Mouse (Mus musculus) limb, embryonic 13.5 days (tissue): ENCODE measurements around the gene Arap1. TPM values are rescaled to one million over a fixed set of nuclear protein-coding genes. Genes with fewer than 3 reads are reported as not detected.

Experiments used
- ATAC-seq: fragments of 200-750 bp; cut with Nextera tagmentation; 2 replicates; pipeline ENCODE4 v1.8.0; 2017; ENCODE audit warnings: low read depth, moderate number of reproducible peaks, moderate TSS enrichment; ENCODE audit not compliant: low FRiP score
- H3K27ac ChIP-seq: fragments of 300-500 bp; sonication (generic); 2 replicates; pipeline ENCODE4 v1.5.1; 2015; ENCODE audit warnings: inconsistent platforms, mild to moderate bottlenecking, moderate library complexity
- H3K27me3 ChIP-seq: fragments of 300-500 bp; sonication (generic); 2 replicates; pipeline ENCODE4 v1.6.1; 2015; ENCODE audit warnings: mild to moderate bottlenecking, inconsistent platforms
- H3K36me3 ChIP-seq: fragments of 300-500 bp; sonication (generic); 2 replicates; pipeline ENCODE4 v1.6.1; 2015; ENCODE audit warnings: inconsistent platforms, mild to moderate bottlenecking, moderate library complexity
- H3K4me1 ChIP-seq: fragments of 300-500 bp; sonication (generic); 2 replicates; pipeline ENCODE4 v1.6.1; 2015; ENCODE audit warnings: inconsistent platforms
- H3K4me2 ChIP-seq: fragments of 300-500 bp; sonication (generic); replicated peaks from 2 replicates; pipeline ENCODE4 v1.6.1; 2015; ENCODE audit warnings: inconsistent platforms, mild to moderate bottlenecking, moderate library complexity
- H3K4me3 ChIP-seq: fragments of 300-500 bp; sonication (generic); 2 replicates; pipeline ENCODE4 v1.5.1; 2015; ENCODE audit warnings: moderate library complexity, mild to moderate bottlenecking, inconsistent platforms
- H3K9ac ChIP-seq: fragments of 300-500 bp; sonication (generic); 2 replicates; pipeline ENCODE4 v1.6.1; 2015; ENCODE audit warnings: mild to moderate bottlenecking, inconsistent platforms
- H3K9me3 ChIP-seq: fragments of 300-500 bp; sonication (generic); 2 replicates; pipeline ENCODE4 v1.6.1; 2016; ENCODE audit warnings: inconsistent platforms
- WGBS: fragments of 180-500 bp; shearing (Covaris S2); methylation state at CpG from one replicate; pipeline ENCODE4 v1.1.7; 2015; 5-methylcytosine and 5-hydroxymethylcytosine counted together
- polyA plus RNA-seq: library from polyadenylated mRNA; unstranded; fragments of >200 nt; fragmentation: Nextera tagmentation; extraction: Ambion mirVana; gene quantifications from 2 replicates; pipeline ENCODE4 v1.2.1, GENCODE M21; 2015

Arap1 gene
- polyA plus RNA-seq, 1 experiment from 2014 or later = 45.6 TPM

- 68% methylated on average over 4 of the region's 4 CpGs for WGBS
- Histone ChIP-seq H3K9ac (no peak overlapping the region), H3K27ac (no peak overlapping the region), H3K36me3 (peaks cover 8% of the 10 kb centered on the region; the same call in 1 of the 2 replicates), H3K27me3 (no peaks in the 10 kb centered on the region), H3K4me1 (peaks cover 37% of the 10 kb centered on the region), H3K4me2 (no peak overlapping the region), H3K9me3 (no peaks in the 10 kb centered on the region), H3K4me3 (no peak overlapping the region)
- ATAC-seq = no peak
These were observed 19.2 kb upstream of the Arap1 start for GRCm38 (mm10) chr7:101328621-101329158.

DNA sequence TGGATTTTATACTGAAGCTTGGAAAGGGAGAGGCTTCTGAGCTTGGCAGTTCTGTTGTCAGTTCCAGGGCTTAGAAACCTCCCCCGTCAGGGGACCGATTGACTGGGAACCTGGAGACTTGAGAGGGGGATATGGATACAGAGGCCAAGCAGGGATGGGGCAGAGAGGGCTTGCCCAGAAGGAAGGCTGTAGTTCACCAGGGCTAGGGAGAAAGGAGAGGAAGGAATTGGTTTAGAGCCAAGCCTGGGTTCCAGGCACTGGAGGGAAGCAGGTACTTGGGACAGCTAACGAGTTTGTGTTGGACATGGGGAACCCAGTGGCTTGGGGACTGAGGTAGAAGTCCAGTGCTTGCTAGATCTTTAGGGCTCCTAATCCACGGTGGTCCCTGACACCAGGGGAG is 18.3 kb upstream of the Arap1 start:
- Histone ChIP-seq H3K9ac (no peak overlapping the region), H3K27ac (no peak overlapping the region), H3K36me3 (peaks cover 8% of the 10 kb centered on the region; the same call in 1 of the 2 replicates), H3K27me3 (no peaks in the 10 kb centered on the region), H3K4me2 (no peak overlapping the region), H3K4me1 (peaks cover 37% of the 10 kb centered on the region), H3K9me3 (no peaks in the 10 kb centered on the region), H3K4me3 (no peak overlapping the region)
- 81% methylated on average over 4 of the region's 4 CpGs for WGBS
- no peak for ATAC-seq

- no peaks in the 10 kb centered on the region for H3K27me3 ChIP-seq
- H3K4me3 ChIP-seq = no peak overlapping the region
- peaks cover 44% of the 10 kb centered on the region for H3K4me1 ChIP-seq
- H3K9ac ChIP-seq = peak overlapping the region; percentile 1; the same call in 1 of the 2 replicates
- no peak for ATAC-seq
- H3K9me3 ChIP-seq = no peaks in the 10 kb centered on the region
- H3K36me3 ChIP-seq = peaks cover 3% of the 10 kb centered on the region; the same call in 1 of the 2 replicates
- H3K4me2 ChIP-seq = no peak overlapping the region
- no peak overlapping the region for H3K27ac ChIP-seq
- 67% methylated on average over 10 of the region's 10 CpGs for WGBS
These were observed 17.6 kb upstream of the Arap1 start for GRCm38 (mm10) chr7:101330074-101330840.

GRCm38 (mm10) chr7:101330841-101331173 is 17.1 kb upstream of the Arap1 start:
- no peak for ATAC-seq
- H3K27me3 ChIP-seq = no peaks in the 10 kb centered on the region
- H3K4me2 ChIP-seq = no peak overlapping the region
- peaks cover 49% of the 10 kb centered on the region for H3K4me1 ChIP-seq
- no peak overlapping the region for H3K9ac ChIP-seq
- H3K27ac ChIP-seq = no peak overlapping the region
- no peak overlapping the region for H3K4me3 ChIP-seq
- 58% methylated on average over 4 of the region's 4 CpGs for WGBS
- H3K9me3 ChIP-seq = no peaks in the 10 kb centered on the region
- no peaks in the 10 kb centered on the region for H3K36me3 ChIP-seq

GRCm38 (mm10) chr7:101332045-101332831 is 15.6 kb upstream of the Arap1 start:
- Histone ChIP-seq H3K9ac (no peak overlapping the region), H3K4me2 (no peak overlapping the region), H3K27me3 (no peaks in the 10 kb centered on the region), H3K36me3 (no peaks in the 10 kb centered on the region), H3K4me3 (no peak overlapping the region), H3K27ac (no peak overlapping the region), H3K4me1 (peaks cover 49% of the 10 kb centered on the region), H3K9me3 (no peaks in the 10 kb centered on the region)
- no peak for ATAC-seq
- WGBS = 87% methylated on average over 5 of the region's 5 CpGs

GRCm38 (mm10) chr7:101335228-101335627 is 12.6 kb upstream of the Arap1 start:
- Histone ChIP-seq H3K9me3 (no peaks in the 10 kb centered on the region), H3K27me3 (no peaks in the 10 kb centered on the region), H3K4me2 (no peak overlapping the region), H3K27ac (peak overlapping the region; percentile 67; the same call in 1 of the 2 replicates), H3K4me3 (no peak overlapping the region), H3K9ac (no peak overlapping the region), H3K36me3 (0 out of 2 replicates have a peak, but pooled peaks cover 4% of the 10 kb centered on the region), H3K4me1 (peaks cover 24% of the 10 kb centered on the region)
- WGBS = 93% methylated on average over 2 of the region's 2 CpGs
- no peak for ATAC-seq

DNA sequence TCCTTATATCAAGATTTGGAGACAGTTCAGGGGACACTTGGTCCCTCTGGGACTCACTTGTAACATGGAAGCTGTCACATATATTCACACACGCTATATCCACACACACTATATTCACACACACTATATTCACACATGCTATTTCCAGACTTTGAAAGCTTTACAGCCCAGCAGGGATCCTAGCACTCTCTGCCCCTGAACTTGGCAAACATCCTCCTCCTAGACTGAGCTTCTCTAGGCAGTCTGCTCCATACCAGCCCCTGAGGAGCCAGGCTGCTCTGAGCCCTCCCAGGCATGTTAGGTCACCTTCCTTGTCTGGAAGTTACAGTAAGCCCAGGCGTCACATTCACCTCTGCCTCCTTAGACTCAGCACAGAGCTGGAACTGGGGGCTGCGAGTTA is 11.2 kb upstream of the Arap1 start:
- ATAC-seq = no peak
- H3K27me3 ChIP-seq = no peaks in the 10 kb centered on the region
- H3K4me3 ChIP-seq = no peak overlapping the region
- no peak overlapping the region for H3K9ac ChIP-seq
- H3K4me2 ChIP-seq = no peak overlapping the region
- no peaks in the 10 kb centered on the region for H3K9me3 ChIP-seq
- no peak overlapping the region for H3K27ac ChIP-seq
- H3K4me1 ChIP-seq = peaks cover 18% of the 10 kb centered on the region
- 0 out of 2 replicates have a peak, but pooled peaks cover 4% of the 10 kb centered on the region for H3K36me3 ChIP-seq
- WGBS = 59% methylated on average over 3 of the region's 3 CpGs

- 69% methylated on average over 3 of the region's 3 CpGs for WGBS
- no peak overlapping the region for H3K27ac ChIP-seq
- no peak overlapping the region for H3K9ac ChIP-seq
- H3K27me3 ChIP-seq = no peaks in the 10 kb centered on the region
- peaks cover 18% of the 10 kb centered on the region for H3K4me1 ChIP-seq
- H3K9me3 ChIP-seq = no peaks in the 10 kb centered on the region
- 0 out of 2 replicates have a peak, but pooled peaks cover 4% of the 10 kb centered on the region for H3K36me3 ChIP-seq
- no peak overlapping the region for H3K4me3 ChIP-seq
- ATAC-seq = no peak
- no peak overlapping the region for H3K4me2 ChIP-seq
These were observed 10.5 kb upstream of the Arap1 start for GRCm38 (mm10) chr7:101337401-101337800.

GRCm38 (mm10) chr7:101341405-101341804 is 6.5 kb upstream of the Arap1 start:
- H3K4me1 ChIP-seq = peaks cover 10% of the 10 kb centered on the region
- no peak overlapping the region for H3K9ac ChIP-seq
- H3K36me3 ChIP-seq = peaks cover 28% of the 10 kb centered on the region
- H3K9me3 ChIP-seq = no peaks in the 10 kb centered on the region
- no peak for ATAC-seq
- no peaks in the 10 kb centered on the region for H3K27me3 ChIP-seq
- H3K4me2 ChIP-seq = no peak overlapping the region
- 60% methylated on average over 6 of the region's 6 CpGs for WGBS
- H3K27ac ChIP-seq = no peak overlapping the region
- no peak overlapping the region for H3K4me3 ChIP-seq

- Histone ChIP-seq H3K9me3 (no peaks in the 10 kb centered on the region), H3K4me3 (no peak overlapping the region)
- ATAC-seq = no peak
These were observed 4.7 kb upstream of the Arap1 start for GRCm38 (mm10) chr7:101343135-101343534.

DNA sequence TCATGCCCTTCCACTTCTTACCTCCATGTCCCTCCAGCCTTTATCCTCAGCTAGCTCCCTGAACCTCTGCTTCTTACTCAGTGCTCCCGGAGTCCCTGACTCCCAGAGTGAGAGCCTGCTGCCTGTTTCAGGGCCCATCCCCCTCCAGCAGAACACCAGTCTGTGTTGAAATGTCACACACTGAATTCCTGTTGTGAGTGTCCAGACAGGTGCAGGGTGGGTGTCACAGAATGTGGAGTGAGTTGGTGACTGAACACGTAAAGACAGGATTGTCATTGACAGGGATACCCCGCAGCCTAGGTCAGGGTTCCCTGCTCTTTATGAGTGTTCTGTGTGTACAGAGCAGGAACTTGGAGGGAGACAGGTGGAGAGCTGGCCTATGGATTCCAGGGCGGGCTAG is 3.0 kb upstream of the Arap1 start:
- WGBS = 60% methylated on average over 4 of the region's 4 CpGs
- peaks cover 13% of the 10 kb centered on the region for H3K27me3 ChIP-seq
- H3K4me2 ChIP-seq = no peak overlapping the region
- H3K9ac ChIP-seq = no peak overlapping the region
- no peaks in the 10 kb centered on the region for H3K9me3 ChIP-seq
- H3K27ac ChIP-seq = no peak overlapping the region
- no peak overlapping the region for H3K4me3 ChIP-seq
- H3K4me1 ChIP-seq = peaks cover 32% of the 10 kb centered on the region
- peaks cover 24% of the 10 kb centered on the region for H3K36me3 ChIP-seq
- no peak for ATAC-seq

More at GRCm38 (mm10) chr7:101343135-101343534, 4.7 kb upstream of the Arap1 start:
- no peak overlapping the region for H3K27ac ChIP-seq
- no peak overlapping the region for H3K9ac ChIP-seq
- H3K27me3 ChIP-seq = no peaks in the 10 kb centered on the region
- no peak overlapping the region for H3K4me2 ChIP-seq
- peaks cover 16% of the 10 kb centered on the region for H3K4me1 ChIP-seq
- WGBS = 72% methylated on average over 7 of the region's 7 CpGs
- peaks cover 26% of the 10 kb centered on the region for H3K36me3 ChIP-seq

DNA sequence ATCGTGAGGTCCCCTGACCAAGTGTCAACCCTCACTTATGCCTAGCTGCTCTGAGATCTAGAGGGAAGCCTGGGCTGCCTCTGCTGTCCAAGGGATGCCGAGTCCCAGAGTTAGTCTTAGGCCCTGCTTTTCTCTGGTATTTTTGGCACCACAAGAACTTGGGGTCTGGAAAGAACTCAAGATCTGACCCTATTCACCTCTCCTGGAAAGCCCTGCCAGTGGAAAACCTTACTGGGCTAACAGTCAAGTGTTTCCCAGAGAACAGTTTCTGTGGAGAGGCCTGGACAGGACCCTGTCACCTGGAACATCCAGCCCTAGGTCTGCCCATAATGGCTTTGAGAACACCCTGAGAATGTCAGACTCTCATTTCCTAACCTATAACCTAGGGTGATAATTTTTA is 876 bp upstream of the Arap1 start:
- no peak for ATAC-seq
- Histone ChIP-seq H3K4me3 (no peak overlapping the region), H3K4me1 (peaks cover 31% of the 10 kb centered on the region), H3K4me2 (no peak overlapping the region; the same call in 1 of the 2 replicates), H3K9me3 (no peaks in the 10 kb centered on the region), H3K9ac (no peak overlapping the region), H3K27ac (no peak overlapping the region), H3K27me3 (peaks cover 13% of the 10 kb centered on the region), H3K36me3 (peaks cover 24% of the 10 kb centered on the region)
- 78% methylated on average over 2 of the region's 2 CpGs for WGBS
